Mouse (Mus musculus) kidney, adult 9 months (tissue): Measurements from ENCODE around the gene Spry1.
"Not testable (repeated sequence)": the region's sequence is repeated elsewhere in the genome, so short reads cannot be mapped to it uniquely, and the experiment has no call there.

ENCODE experiments used
- DNase-seq: peaks from one replicate; pipeline ENCODE4 v3.0.0; 2022

The Spry1 gene

GRCm38 (mm10) chr3:37639690-37640089 lies at the start of gene Spry1:
Gene Spry1 (plus strand): TSS chr3:37639947.
- peak; percentile 98 for DNase-seq

- peak; percentile 57 for DNase-seq
Observed at GRCm38 (mm10) chr3:37595721-37596120, 44.0 kb upstream of the Spry1 start.

GRCm38 (mm10) chr3:37596519-37596918 lies 43.2 kb upstream of the Spry1 start:
- DNase-seq, result no peak

GRCm38 (mm10) chr3:37597200-37597599 lies 42.5 kb upstream of the Spry1 start:
- DNase-seq, result no peak

GRCm38 (mm10) chr3:37599641-37600040 lies 40.1 kb upstream of the Spry1 start:
- DNase-seq, result not testable (repeated sequence)

GRCm38 (mm10) chr3:37602356-37602755 lies 37.4 kb upstream of the Spry1 start:
- no peak for DNase-seq

GRCm38 (mm10) chr3:37602890-37603289 lies 36.9 kb upstream of the Spry1 start:
- DNase-seq, result no peak

GRCm38 (mm10) chr3:37603541-37603940 lies 36.2 kb upstream of the Spry1 start:
- no peak for DNase-seq

- no peak for DNase-seq
Observed at GRCm38 (mm10) chr3:37604976-37605875, 34.5 kb upstream of the Spry1 start.

GRCm38 (mm10) chr3:37605876-37606238 lies 33.9 kb upstream of the Spry1 start:
- DNase-seq, result no peak

GRCm38 (mm10) chr3:37608926-37609325 lies 30.8 kb upstream of the Spry1 start:
- no peak for DNase-seq

- no peak for DNase-seq
Observed at GRCm38 (mm10) chr3:37610670-37611069, 29.1 kb upstream of the Spry1 start.

- DNase-seq, result peak; percentile 58
Observed at GRCm38 (mm10) chr3:37613722-37614121, 26.0 kb upstream of the Spry1 start.

- DNase-seq, result no peak
Observed at GRCm38 (mm10) chr3:37614878-37615650, 24.7 kb upstream of the Spry1 start.

GRCm38 (mm10) chr3:37616586-37617547 lies 22.9 kb upstream of the Spry1 start:
- DNase-seq, result peak; percentile 39

- no peak for DNase-seq
Observed at GRCm38 (mm10) chr3:37632246-37632645, 7.5 kb upstream of the Spry1 start.

GRCm38 (mm10) chr3:37632751-37633150 lies 7.0 kb upstream of the Spry1 start:
- DNase-seq, result no peak

GRCm38 (mm10) chr3:37634648-37635047 lies 5.1 kb upstream of the Spry1 start:
- DNase-seq, result no peak

GRCm38 (mm10) chr3:37636921-37637320 lies 2.8 kb upstream of the Spry1 start:
- DNase-seq, result no peak

- peak; percentile 35 for DNase-seq
Observed at GRCm38 (mm10) chr3:37640162-37640721, 495 bp downstream of the Spry1 start.

- peak; percentile 75 for DNase-seq
Observed at GRCm38 (mm10) chr3:37640810-37641209, 1.1 kb downstream of the Spry1 start.
